Mouse (Mus musculus) neural tube, embryonic 11.5 days (tissue): ENCODE results near the gene Naa11. TPM values are rescaled to one million over a fixed set of nuclear protein-coding genes. Genes with fewer than 3 reads are reported as not detected.
A peak's percentile ranks its signal among the peaks of the same experiment; 100 is the strongest.

Experiments
- ATAC-seq: fragments of 200-750 bp; cut with Nextera tagmentation; 2 replicates; pipeline ENCODE4 v1.8.0; 2017; ENCODE audit warnings: moderate number of reproducible peaks, mild to moderate bottlenecking, moderate TSS enrichment, moderate library complexity; ENCODE audit not compliant: insufficient read depth, low FRiP score, low TSS enrichment
- DNase-seq: peaks from one replicate; pipeline ENCODE4 v3.0.0-alpha.2; 2015; ENCODE audit warnings: low spot score
- H3K27ac ChIP-seq: fragments of 300-500 bp; sonication (generic); 2 replicates; pipeline ENCODE4 v1.5.1; 2014; ENCODE audit warnings: low read depth, mild to moderate bottlenecking, low read length
- H3K27me3 ChIP-seq: fragments of 300-500 bp; sonication (generic); 2 replicates; pipeline ENCODE4 v1.6.1; 2014; ENCODE audit warnings: mild to moderate bottlenecking, low read length, mixed read lengths; ENCODE audit not compliant: control insufficient read depth, insufficient read depth
- H3K36me3 ChIP-seq: fragments of 300-500 bp; sonication (generic); 2 replicates; pipeline ENCODE4 v1.6.1; 2014; ENCODE audit warnings: mild to moderate bottlenecking, low read length, moderate library complexity, mixed read lengths; ENCODE audit not compliant: control insufficient read depth, insufficient read depth
- H3K4me1 ChIP-seq: fragments of 300-500 bp; sonication (generic); 2 replicates; pipeline ENCODE4 v1.6.1; 2014; ENCODE audit warnings: low read length, mixed read lengths; ENCODE audit not compliant: control insufficient read depth, insufficient read depth
- H3K4me2 ChIP-seq: fragments of 300-500 bp; sonication (generic); 2 replicates; pipeline ENCODE4 v1.6.1; 2014; ENCODE audit warnings: low read depth, mild to moderate bottlenecking, moderate library complexity
- H3K4me3 ChIP-seq: fragments of 300-500 bp; sonication (generic); 2 replicates; pipeline ENCODE4 v1.5.1; 2014; ENCODE audit warnings: low read depth, low read length
- H3K9ac ChIP-seq: fragments of 300-500 bp; sonication (generic); 2 replicates; pipeline ENCODE4 v1.6.1; 2014; ENCODE audit warnings: mild to moderate bottlenecking, low read length
- H3K9me3 ChIP-seq: fragments of 300-500 bp; sonication (generic); 2 replicates; pipeline ENCODE4 v1.6.1; 2016; ENCODE audit warnings: low read length; ENCODE audit not compliant: control insufficient read depth
- WGBS: fragments of 180-500 bp; shearing (Covaris S2); extraction: QIAGEN DNeasy Blood & Tissue Kit; methylation state at CpG from one replicate; pipeline ENCODE4 v1.1.7; 2014; 5-methylcytosine and 5-hydroxymethylcytosine counted together
- polyA plus RNA-seq: library from polyadenylated mRNA; unstranded; fragments of >200 nt; fragmentation: Nextera tagmentation; extraction: Ambion mirVana; gene quantifications from 2 replicates; pipeline ENCODE4 v1.2.1, GENCODE M21; 2014

The Naa11 gene
- polyA plus RNA-seq: not detected in 2 replicates

- Histone ChIP-seq H3K27ac (no peak within 1 kb of the TSS), H3K4me1 (no peaks in the 10 kb centered on the region), H3K27me3 (no peaks in the 10 kb centered on the region), H3K36me3 (no peaks in the 10 kb centered on the region), H3K9ac (no peak within 1 kb of the TSS), H3K4me3 (no peak within 1 kb of the TSS), H3K4me2 (no peak within 1 kb of the TSS), H3K9me3 (no peaks in the 10 kb centered on the region)
- ATAC-seq: no peak
- DNase-seq: no peak
- 96% methylated on average over 23 of the region's 23 CpGs for WGBS
Observed at GRCm38 (mm10) chr5:97392160-97392559, at the start of gene Naa11. Naa11 (minus strand) TSS chr5:97392379.

DNA sequence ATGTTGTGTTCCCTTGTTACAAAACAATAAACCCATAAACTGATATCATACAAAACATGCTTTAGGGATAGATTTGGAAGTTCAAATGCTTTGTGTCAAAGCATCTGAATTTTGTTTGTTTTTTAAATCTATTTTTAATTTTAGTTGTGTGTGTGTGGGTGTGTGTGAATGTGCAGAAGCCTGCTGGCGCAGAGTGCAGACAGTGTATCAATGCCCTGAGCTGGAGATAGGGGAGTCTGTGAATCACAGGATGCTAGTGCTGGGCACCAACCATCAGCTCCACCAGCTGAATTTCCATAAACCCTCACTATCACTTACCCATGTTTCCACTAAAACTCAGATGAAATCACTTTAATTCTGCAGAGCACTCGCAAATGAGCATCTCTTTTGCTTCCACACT, 40.3 kb upstream of the Naa11 start:
- DNase-seq: no peak
- Histone ChIP-seq H3K4me2 (no peak overlapping the region), H3K9ac (no peak overlapping the region), H3K4me1 (no peaks in the 10 kb centered on the region), H3K27me3 (no peaks in the 10 kb centered on the region), H3K36me3 (no peaks in the 10 kb centered on the region), H3K9me3 (no peaks in the 10 kb centered on the region), H3K27ac (no peak overlapping the region), H3K4me3 (no peak overlapping the region)
- 94% methylated on average over 2 of the region's 2 CpGs for WGBS
- no peak for ATAC-seq

DNA sequence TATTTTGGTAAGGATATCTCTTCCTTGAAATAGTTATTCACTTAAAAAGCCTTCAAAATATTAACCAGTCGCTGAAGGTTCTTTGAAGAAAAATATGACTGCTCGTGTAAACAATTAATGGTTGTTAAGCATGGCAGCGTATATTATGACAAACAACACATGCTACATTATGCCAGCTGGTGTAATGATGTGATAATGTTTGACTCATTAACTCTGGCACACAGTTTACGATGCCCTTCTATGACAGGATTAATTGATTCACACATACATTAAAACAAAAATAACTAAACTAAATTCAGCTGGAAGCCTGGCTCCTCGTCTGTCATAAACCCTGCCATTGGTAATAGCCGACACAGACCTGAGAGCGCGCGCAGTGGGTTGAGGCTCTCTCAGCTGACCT, 37.8 kb upstream of the Naa11 start:
- no peak overlapping the region for H3K4me3 ChIP-seq
- H3K4me1 ChIP-seq: no peaks in the 10 kb centered on the region
- H3K27me3 ChIP-seq: no peaks in the 10 kb centered on the region
- ATAC-seq (no peak), DNase-seq (no peak)
- no peak overlapping the region for H3K4me2 ChIP-seq
- no peak overlapping the region for H3K27ac ChIP-seq
- H3K36me3 ChIP-seq: no peaks in the 10 kb centered on the region
- H3K9me3 ChIP-seq: no peaks in the 10 kb centered on the region
- WGBS: 85% methylated on average over 9 of the region's 9 CpGs
- H3K9ac ChIP-seq: no peak overlapping the region

DNA sequence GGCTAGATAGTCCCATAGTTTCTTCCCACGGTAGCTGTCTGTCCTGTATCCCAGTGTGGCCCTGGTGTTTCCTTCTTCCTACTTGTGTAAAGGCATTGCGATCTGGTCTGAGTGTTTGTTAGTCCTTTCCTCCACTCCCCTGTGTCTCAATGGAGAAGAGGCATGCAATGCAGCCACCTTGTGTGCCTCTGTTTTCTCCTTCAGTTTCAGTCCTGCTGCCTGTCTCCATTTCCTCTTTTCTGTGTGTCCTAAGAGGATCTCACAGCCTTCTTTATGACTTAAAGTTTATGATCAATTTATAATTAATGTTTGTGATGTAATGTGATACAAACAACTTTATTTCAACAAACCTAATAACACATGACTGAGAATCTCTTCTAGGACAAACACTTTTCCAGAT, 29.5 kb upstream of the Naa11 start:
- Histone ChIP-seq H3K36me3 (no peaks in the 10 kb centered on the region), H3K4me2 (no peak overlapping the region), H3K9ac (no peak overlapping the region), H3K4me3 (no peak overlapping the region), H3K27me3 (no peaks in the 10 kb centered on the region), H3K27ac (no peak overlapping the region), H3K9me3 (no peaks in the 10 kb centered on the region), H3K4me1 (no peaks in the 10 kb centered on the region)
- WGBS: 92% methylated on average over 2 of the region's 2 CpGs
- ATAC-seq (no peak), DNase-seq (no peak)

DNA sequence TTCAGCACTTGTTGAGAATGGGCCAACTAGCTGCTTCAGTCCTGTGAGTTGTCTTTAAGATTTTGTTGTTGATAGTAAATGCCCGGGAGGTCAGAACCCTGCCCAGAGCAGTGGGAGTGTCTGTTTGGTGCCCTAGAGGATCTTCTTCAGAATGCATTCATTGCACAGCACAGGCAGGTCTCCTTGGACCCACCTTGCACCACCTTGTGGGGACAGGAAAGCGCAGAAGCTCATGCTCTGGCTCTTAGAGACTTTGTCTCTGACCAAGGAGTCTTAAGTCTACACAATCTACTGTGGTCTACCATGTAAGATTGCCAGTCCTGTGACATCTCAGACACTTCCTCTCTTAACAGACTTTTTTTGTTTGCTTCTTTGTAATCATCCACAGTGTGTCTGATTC, 25.0 kb upstream of the Naa11 start:
- ATAC-seq (no peak), DNase-seq (no peak)
- no peaks in the 10 kb centered on the region for H3K9me3 ChIP-seq
- H3K4me1 ChIP-seq: no peaks in the 10 kb centered on the region
- 76% methylated on average over 2 of the region's 2 CpGs for WGBS
- no peak overlapping the region for H3K4me3 ChIP-seq
- no peak overlapping the region for H3K4me2 ChIP-seq
- no peaks in the 10 kb centered on the region for H3K36me3 ChIP-seq
- H3K9ac ChIP-seq: no peak overlapping the region
- no peak overlapping the region for H3K27ac ChIP-seq
- H3K27me3 ChIP-seq: no peaks in the 10 kb centered on the region

DNA sequence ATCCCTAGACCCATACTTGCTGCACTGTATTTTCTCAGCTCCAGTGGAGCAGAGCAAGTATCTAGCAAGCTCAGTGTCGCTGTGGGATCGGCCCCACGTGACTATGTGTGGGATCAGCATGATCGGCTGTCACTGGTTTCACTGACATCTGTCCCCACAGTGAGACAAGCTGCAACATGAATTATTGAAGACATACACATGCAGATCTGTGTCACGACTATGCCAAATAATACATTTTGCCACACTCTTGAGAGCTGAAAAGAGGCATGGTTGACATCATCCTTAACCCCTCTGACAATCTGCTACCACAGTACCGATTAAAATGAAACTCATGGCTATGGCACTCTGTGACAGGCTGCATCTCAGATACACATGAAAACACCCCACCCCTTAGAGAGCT, 23.7 kb upstream of the Naa11 start:
- H3K36me3 ChIP-seq: no peaks in the 10 kb centered on the region
- 83% methylated on average over 6 of the region's 6 CpGs for WGBS
- no peaks in the 10 kb centered on the region for H3K4me1 ChIP-seq
- H3K9me3 ChIP-seq: no peaks in the 10 kb centered on the region
- no peak overlapping the region for H3K9ac ChIP-seq
- no peak overlapping the region for H3K4me3 ChIP-seq
- H3K27me3 ChIP-seq: no peaks in the 10 kb centered on the region
- ATAC-seq (no peak), DNase-seq (no peak)
- no peak overlapping the region for H3K4me2 ChIP-seq
- no peak overlapping the region for H3K27ac ChIP-seq

DNA sequence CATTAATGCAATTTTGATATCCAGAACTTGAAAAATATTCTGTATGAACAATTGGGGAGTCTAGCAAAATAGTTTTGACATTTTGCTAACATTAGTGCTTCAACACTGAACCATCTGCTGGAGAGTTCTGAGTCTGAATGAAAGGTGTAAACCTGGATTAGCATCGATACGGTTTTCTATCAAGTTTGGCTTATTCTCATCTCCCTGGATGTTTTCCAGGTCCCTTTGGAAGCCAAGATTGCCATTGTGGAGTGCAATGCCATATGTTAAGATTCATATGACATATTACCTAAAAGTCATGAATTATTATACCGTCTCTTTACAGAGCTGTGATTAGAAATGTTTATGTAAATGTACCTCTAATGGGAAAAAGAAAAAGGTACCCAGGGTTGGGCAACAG, 21.5 kb upstream of the Naa11 start:
- H3K4me2 ChIP-seq: no peak overlapping the region
- no peak overlapping the region for H3K9ac ChIP-seq
- no peaks in the 10 kb centered on the region for H3K9me3 ChIP-seq
- H3K27me3 ChIP-seq: no peaks in the 10 kb centered on the region
- 85% methylated on average over 3 of the region's 3 CpGs for WGBS
- DNase-seq: no peak
- no peaks in the 10 kb centered on the region for H3K36me3 ChIP-seq
- no peak for ATAC-seq
- no peak overlapping the region for H3K4me3 ChIP-seq
- H3K4me1 ChIP-seq: no peaks in the 10 kb centered on the region
- no peak overlapping the region for H3K27ac ChIP-seq

- H3K27ac ChIP-seq: no peak overlapping the region
- H3K4me1 ChIP-seq: no peaks in the 10 kb centered on the region
- H3K4me2 ChIP-seq: no peak overlapping the region
- 70% methylated on average over 6 of the region's 6 CpGs for WGBS
- no peak; the same call in 1 of the 2 replicates for ATAC-seq
- no peak overlapping the region for H3K9ac ChIP-seq
- no peak for DNase-seq
- H3K9me3 ChIP-seq: no peaks in the 10 kb centered on the region
- H3K4me3 ChIP-seq: no peak overlapping the region
- H3K36me3 ChIP-seq: no peaks in the 10 kb centered on the region
- H3K27me3 ChIP-seq: no peaks in the 10 kb centered on the region
Observed at GRCm38 (mm10) chr5:97410190-97410589, 18.0 kb upstream of the Naa11 start.

- no peaks in the 10 kb centered on the region for H3K9me3 ChIP-seq
- H3K4me2 ChIP-seq: no peak overlapping the region
- H3K27ac ChIP-seq: no peak overlapping the region
- ATAC-seq: peak; percentile 48; the same call in 1 of the 2 replicates
- no peak for DNase-seq
- no peaks in the 10 kb centered on the region for H3K36me3 ChIP-seq
- H3K4me1 ChIP-seq: no peaks in the 10 kb centered on the region
- 42% methylated on average over 4 of the region's 4 CpGs for WGBS
- H3K4me3 ChIP-seq: no peak overlapping the region
- no peak overlapping the region for H3K9ac ChIP-seq
- H3K27me3 ChIP-seq: no peaks in the 10 kb centered on the region
Observed at GRCm38 (mm10) chr5:97409234-97409704, 17.1 kb upstream of the Naa11 start.
